Mouse (Mus musculus) urinary bladder, adult 18-20 months (tissue): ENCODE data around the gene Mmp11.

Experiments
- DNase-seq, 2 experiments: peaks; one replicate each; pipeline ENCODE4 v3.0.0; 2022; ENCODE audit warnings: low spot score in 2 of 2, mixed read lengths in 2 of 2

Mmp11 gene

GRCm38 (mm10) chr10:75937851-75938643 is 1.8 kb upstream of the Mmp11 start:
- no peak for DNase-seq

- DNase-seq = no peak
Measured at GRCm38 (mm10) chr10:75936909-75937667, 792 bp upstream of the Mmp11 start.

- no peak for DNase-seq
Measured at GRCm38 (mm10) chr10:75934991-75935390, 1.3 kb downstream of the Mmp11 start.

- DNase-seq = no peak
Measured at GRCm38 (mm10) chr10:75932891-75933290, 3.4 kb downstream of the Mmp11 start, which contains the start of gene Chchd10. Chchd10 (plus strand) TSS chr10:75933130.

- peak in 1 of 2 experiments; percentile 58 for DNase-seq
Measured at GRCm38 (mm10) chr10:75932081-75932678, 4.1 kb downstream of the Mmp11 start.

- no peak for DNase-seq
Measured at GRCm38 (mm10) chr10:75931311-75931710, 5.0 kb downstream of the Mmp11 start.

GRCm38 (mm10) chr10:75930304-75930703 is 6.0 kb downstream of the Mmp11 start:
- no peak for DNase-seq

- DNase-seq = no peak
Measured at GRCm38 (mm10) chr10:75926396-75926795, 9.9 kb downstream of the Mmp11 start.

GRCm38 (mm10) chr10:75924324-75924723 is 12.0 kb downstream of the Mmp11 start:
- no peak for DNase-seq

- DNase-seq = no peak
Measured at GRCm38 (mm10) chr10:75921726-75922560, 14.4 kb downstream of the Mmp11 start.

- peak; percentile 92 for DNase-seq
Measured at GRCm38 (mm10) chr10:75921026-75921725, 15.1 kb downstream of the Mmp11 start, which contains the start of gene Smarcb1. Smarcb1 (minus strand) TSS chr10:75921617.

GRCm38 (mm10) chr10:75919026-75919425 is 17.3 kb downstream of the Mmp11 start:
- no peak for DNase-seq

GRCm38 (mm10) chr10:75916840-75917239 is 19.5 kb downstream of the Mmp11 start:
- no peak for DNase-seq

- DNase-seq = no peak
Measured at GRCm38 (mm10) chr10:75915557-75915956, 20.7 kb downstream of the Mmp11 start.

GRCm38 (mm10) chr10:75913013-75913589 is 23.2 kb downstream of the Mmp11 start:
- no peak for DNase-seq

GRCm38 (mm10) chr10:75910698-75911097 is 25.6 kb downstream of the Mmp11 start:
- DNase-seq = no peak

- DNase-seq = no peak
Measured at GRCm38 (mm10) chr10:75906882-75907281, 29.4 kb downstream of the Mmp11 start.

- no peak for DNase-seq
Measured at GRCm38 (mm10) chr10:75904391-75904790, 31.9 kb downstream of the Mmp11 start.

- DNase-seq = peak; percentile 26 to 69
Measured at GRCm38 (mm10) chr10:75898846-75899245, 37.5 kb downstream of the Mmp11 start.

GRCm38 (mm10) chr10:75898039-75898564 is 38.2 kb downstream of the Mmp11 start:
- no peak for DNase-seq
